Mouse (Mus musculus): ENCODE results near the gene Gm11214. TPM values are rescaled to one million over a fixed set of nuclear protein-coding genes. Genes with fewer than 3 reads are reported as not detected.

Gm11214 gene
- polyA plus RNA-seq, 1 experiment: not detected

DNA sequence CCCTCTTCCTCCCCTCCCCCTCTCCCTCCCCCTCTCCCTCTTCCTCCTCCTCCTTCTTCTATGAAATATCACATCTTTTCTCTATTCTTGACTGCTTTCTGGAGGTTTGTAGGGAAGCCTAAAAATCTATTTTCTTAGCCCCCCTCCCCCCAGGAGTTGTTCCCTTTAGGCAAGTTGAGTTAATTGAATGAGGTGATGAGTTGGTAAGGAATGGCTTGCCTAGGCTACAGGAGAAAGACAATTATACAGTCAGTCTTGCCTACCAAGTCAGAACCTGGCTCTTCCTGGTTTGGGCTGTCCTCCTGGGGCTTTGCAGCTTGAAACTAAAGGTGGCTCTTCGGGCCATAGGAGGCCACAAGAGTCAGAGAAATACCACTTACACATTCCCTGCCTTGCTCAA, 3.4 kb downstream of the Gm11214 start:
- no peak overlapping the region for H3K4me3 ChIP-seq (ENCODE audit: low read depth, low read length)
- H3K4me1 ChIP-seq (ENCODE audit: control insufficient read depth, insufficient read depth, low read length): no peaks in the 10 kb centered on the region
- no peak for TF ChIP-seq CTCF (IDR thresholded peaks at IDR 0.05; ENCODE audit: low read depth, low read length)
- TF ChIP-seq EP300 (IDR thresholded peaks at IDR 0.05; ENCODE audit: insufficient read depth, low read depth, low read length): no peak
- no peak for TF ChIP-seq POLR2A (IDR thresholded peaks at IDR 0.05; ENCODE audit: insufficient read depth, low read length)
- H3K27ac ChIP-seq (ENCODE audit: insufficient read depth, low read length): no peak overlapping the region
- H3K9ac ChIP-seq (ENCODE audit: low read depth, poor library complexity, severe bottlenecking): no peak overlapping the region
- H3K27me3 ChIP-seq (ENCODE audit: control insufficient read depth, insufficient read depth, low read length, poor library complexity, severe bottlenecking): no peaks in the 10 kb centered on the region
- no peaks in the 10 kb centered on the region for H3K9me3 ChIP-seq (replicated peaks; ENCODE audit: control insufficient read depth, insufficient read depth, low read length, poor library complexity, severe bottlenecking)
- H3K36me3 ChIP-seq (ENCODE audit: control insufficient read depth, insufficient read depth, low read length, poor library complexity, severe bottlenecking): no peaks in the 10 kb centered on the region

DNA sequence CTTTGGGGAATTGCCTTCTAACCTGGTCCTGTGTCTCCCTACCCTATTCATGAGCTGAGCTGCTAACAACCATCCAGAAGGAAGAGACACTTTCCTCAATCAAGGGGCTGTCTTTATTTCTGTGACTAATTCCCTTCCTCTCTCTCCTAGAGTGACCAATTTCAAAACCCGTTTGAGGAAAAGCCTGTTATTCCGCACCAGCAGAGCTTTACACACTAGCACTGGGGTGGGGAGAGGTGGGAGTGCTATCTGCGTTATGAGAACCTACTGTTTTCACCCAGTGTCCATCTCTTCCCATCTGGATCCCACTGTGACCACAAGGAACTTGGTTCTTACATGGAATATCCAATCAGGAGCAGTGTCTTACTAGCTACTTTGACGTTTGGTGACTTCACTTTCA, 4.1 kb downstream of the Gm11214 start:
- no peaks in the 10 kb centered on the region for H3K27me3 ChIP-seq (ENCODE audit: control insufficient read depth, insufficient read depth, low read length, poor library complexity, severe bottlenecking)
- H3K9me3 ChIP-seq (replicated peaks; ENCODE audit: control insufficient read depth, insufficient read depth, low read length, poor library complexity, severe bottlenecking): no peaks in the 10 kb centered on the region
- TF ChIP-seq CTCF (IDR thresholded peaks at IDR 0.05; ENCODE audit: low read depth, low read length) (no peak), EP300 (IDR thresholded peaks at IDR 0.05; ENCODE audit: insufficient read depth, low read depth, low read length) (no peak), POLR2A (IDR thresholded peaks at IDR 0.05; ENCODE audit: insufficient read depth, low read length) (no peak)

DNA sequence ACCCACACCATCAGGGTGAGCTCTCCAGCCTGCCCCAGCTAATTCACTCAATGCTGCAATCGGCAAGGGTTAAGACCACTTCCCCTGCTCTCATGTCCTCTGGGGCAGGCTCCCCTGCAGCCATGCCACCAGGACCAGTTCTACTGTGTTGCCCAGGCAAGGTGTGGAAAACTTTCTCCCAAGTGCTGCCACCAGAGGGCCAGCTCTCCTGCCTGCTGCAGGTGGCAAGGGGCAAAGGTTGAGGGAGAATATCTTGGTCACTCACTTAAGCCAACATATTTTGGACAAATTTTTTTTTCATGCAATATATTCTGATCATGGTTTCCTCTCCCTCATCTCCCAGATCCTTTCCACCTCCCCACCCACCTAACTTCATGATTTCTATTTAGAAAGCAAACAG, 8.8 kb downstream of the Gm11214 start:
- no peak overlapping the region for H3K9ac ChIP-seq (ENCODE audit: low read depth, poor library complexity, severe bottlenecking)
- no peak overlapping the region for H3K27ac ChIP-seq (ENCODE audit: insufficient read depth, low read length)
- no peaks in the 10 kb centered on the region for H3K27me3 ChIP-seq (ENCODE audit: control insufficient read depth, insufficient read depth, low read length, poor library complexity, severe bottlenecking)
- H3K4me3 ChIP-seq (ENCODE audit: low read depth, low read length): no peak overlapping the region
- H3K9me3 ChIP-seq (replicated peaks; ENCODE audit: control insufficient read depth, insufficient read depth, low read length, poor library complexity, severe bottlenecking): peaks cover 4% of the 10 kb centered on the region; the same call in 1 of the 2 replicates
- no peaks in the 10 kb centered on the region for H3K4me1 ChIP-seq (ENCODE audit: control insufficient read depth, insufficient read depth, low read length)
- TF ChIP-seq POLR2A (IDR thresholded peaks at IDR 0.05; ENCODE audit: insufficient read depth, low read length) (no peak), CTCF (IDR thresholded peaks at IDR 0.05; ENCODE audit: low read depth, low read length) (no peak), EP300 (IDR thresholded peaks at IDR 0.05; ENCODE audit: insufficient read depth, low read depth, low read length) (no peak)
- no peaks in the 10 kb centered on the region for H3K36me3 ChIP-seq (ENCODE audit: control insufficient read depth, insufficient read depth, low read length, poor library complexity, severe bottlenecking)

More for the DNA sequence above, 4.1 kb downstream of the Gm11214 start:
- Histone ChIP-seq H3K4me3 (ENCODE audit: low read depth, low read length) (no peak overlapping the region), H3K9ac (ENCODE audit: low read depth, poor library complexity, severe bottlenecking) (no peak overlapping the region), H3K36me3 (ENCODE audit: control insufficient read depth, insufficient read depth, low read length, poor library complexity, severe bottlenecking) (no peaks in the 10 kb centered on the region), H3K4me1 (ENCODE audit: control insufficient read depth, insufficient read depth, low read length) (no peaks in the 10 kb centered on the region), H3K27ac (ENCODE audit: insufficient read depth, low read length) (no peak overlapping the region)

DNA sequence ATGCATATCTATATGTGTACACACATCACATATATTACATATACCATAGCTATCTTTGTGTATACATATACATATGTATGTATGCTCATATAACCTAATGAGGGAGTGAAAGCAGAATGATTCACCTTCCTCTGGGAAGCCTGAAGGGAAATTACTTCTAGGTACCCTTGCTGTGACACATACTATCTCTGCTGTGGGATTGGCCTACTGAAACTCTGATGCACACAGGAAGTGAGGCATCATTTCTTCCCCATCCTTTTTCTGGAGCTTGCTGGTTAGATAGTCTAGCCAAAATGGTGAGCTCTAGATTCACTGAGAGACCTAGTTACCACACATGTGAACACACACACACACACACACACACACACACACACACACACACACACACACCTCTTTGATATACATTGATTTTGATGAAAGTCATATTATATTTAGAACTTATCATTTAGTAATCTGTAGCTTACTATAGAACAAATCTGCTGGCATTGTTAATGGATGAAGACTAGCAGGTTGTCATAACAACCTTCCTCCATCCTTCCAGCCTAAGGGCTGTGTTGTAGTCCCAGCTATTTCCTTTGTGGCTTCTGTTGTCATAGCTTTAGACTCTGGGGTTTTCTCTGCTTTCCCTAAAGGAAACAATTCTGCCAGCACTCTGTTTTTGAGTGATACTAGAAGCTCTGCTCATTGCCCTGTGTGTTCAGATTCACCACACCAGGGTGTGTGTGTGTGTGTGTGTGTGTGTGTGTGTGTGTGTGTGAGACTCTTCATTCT, 19.0 kb downstream of the Gm11214 start:
- H3K9me3 ChIP-seq (replicated peaks; ENCODE audit: control insufficient read depth, insufficient read depth, low read length, poor library complexity, severe bottlenecking): no peaks in the 10 kb centered on the region
- H3K27me3 ChIP-seq (ENCODE audit: control insufficient read depth, insufficient read depth, low read length, poor library complexity, severe bottlenecking): no peaks in the 10 kb centered on the region; the same call in 1 of the 2 replicates
- no peak overlapping the region for H3K4me3 ChIP-seq (ENCODE audit: low read depth, low read length)
- no peaks in the 10 kb centered on the region for H3K4me1 ChIP-seq (ENCODE audit: control insufficient read depth, insufficient read depth, low read length)
- no peaks in the 10 kb centered on the region for H3K36me3 ChIP-seq (ENCODE audit: control insufficient read depth, insufficient read depth, low read length, poor library complexity, severe bottlenecking)
- H3K27ac ChIP-seq (ENCODE audit: insufficient read depth, low read length): no peak overlapping the region
- no peak overlapping the region for H3K9ac ChIP-seq (ENCODE audit: low read depth, poor library complexity, severe bottlenecking)
- TF ChIP-seq POLR2A (IDR thresholded peaks at IDR 0.05; ENCODE audit: insufficient read depth, low read length) (no peak), EP300 (IDR thresholded peaks at IDR 0.05; ENCODE audit: insufficient read depth, low read depth, low read length) (no peak), CTCF (IDR thresholded peaks at IDR 0.05; ENCODE audit: low read depth, low read length) (no peak)

DNA sequence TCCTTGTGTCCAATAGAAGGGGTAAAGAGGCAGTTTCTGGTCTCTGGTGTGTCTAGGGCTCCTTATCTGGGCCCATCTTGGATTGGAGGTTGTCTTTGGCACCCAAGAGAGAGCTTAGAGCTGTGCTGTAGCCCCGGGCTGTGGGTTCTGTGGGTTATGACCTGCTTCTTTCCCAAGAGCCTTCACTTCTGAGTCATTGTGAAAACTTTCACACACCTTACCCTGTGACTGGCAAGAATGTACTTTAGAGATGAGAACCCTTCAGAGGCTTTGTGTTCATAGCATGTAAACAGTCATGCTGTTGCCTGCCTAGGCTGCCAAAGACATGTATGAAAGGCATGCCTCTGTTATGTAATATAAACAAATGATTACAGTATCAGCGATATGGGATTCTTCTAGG, 23.3 kb downstream of the Gm11214 start:
- Histone ChIP-seq H3K9me3 (replicated peaks; ENCODE audit: control insufficient read depth, insufficient read depth, low read length, poor library complexity, severe bottlenecking) (no peaks in the 10 kb centered on the region), H3K27ac (ENCODE audit: insufficient read depth, low read length) (no peak overlapping the region), H3K36me3 (ENCODE audit: control insufficient read depth, insufficient read depth, low read length, poor library complexity, severe bottlenecking) (no peaks in the 10 kb centered on the region), H3K4me3 (ENCODE audit: low read depth, low read length) (no peak overlapping the region), H3K27me3 (ENCODE audit: control insufficient read depth, insufficient read depth, low read length, poor library complexity, severe bottlenecking) (no peaks in the 10 kb centered on the region; the same call in 1 of the 2 replicates), H3K9ac (ENCODE audit: low read depth, poor library complexity, severe bottlenecking) (no peak overlapping the region), H3K4me1 (ENCODE audit: control insufficient read depth, insufficient read depth, low read length) (no peaks in the 10 kb centered on the region)
- TF ChIP-seq CTCF (IDR thresholded peaks at IDR 0.05; ENCODE audit: low read depth, low read length) (no peak), EP300 (IDR thresholded peaks at IDR 0.05; ENCODE audit: insufficient read depth, low read depth, low read length) (no peak), POLR2A (IDR thresholded peaks at IDR 0.05; ENCODE audit: insufficient read depth, low read length) (no peak)

DNA sequence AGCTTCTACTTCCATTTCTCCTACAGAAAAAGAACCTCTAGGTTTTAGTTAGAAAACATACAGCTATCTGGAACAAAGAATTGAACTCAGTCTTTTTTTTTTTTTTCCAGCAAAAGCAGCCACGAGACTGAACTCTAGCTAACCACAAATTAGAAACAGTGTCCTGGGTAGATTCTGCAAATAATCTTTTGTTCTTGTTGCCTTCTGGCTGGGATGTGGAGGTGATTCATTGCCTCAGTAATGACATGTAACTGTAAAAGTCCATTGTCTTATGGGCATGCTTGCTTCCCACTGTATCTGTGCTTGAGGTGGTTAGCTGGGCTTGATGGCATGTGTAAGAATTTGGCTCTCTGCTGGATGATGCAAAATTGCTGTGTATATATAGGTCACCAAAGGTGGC, 24.6 kb downstream of the Gm11214 start:
- no peak for TF ChIP-seq CTCF (IDR thresholded peaks at IDR 0.05; ENCODE audit: low read depth, low read length)
- no peak for TF ChIP-seq POLR2A (IDR thresholded peaks at IDR 0.05; ENCODE audit: insufficient read depth, low read length)
- no peak for TF ChIP-seq EP300 (IDR thresholded peaks at IDR 0.05; ENCODE audit: insufficient read depth, low read depth, low read length)
- H3K4me3 ChIP-seq (ENCODE audit: low read depth, low read length): no peak overlapping the region
- no peaks in the 10 kb centered on the region for H3K9me3 ChIP-seq (replicated peaks; ENCODE audit: control insufficient read depth, insufficient read depth, low read length, poor library complexity, severe bottlenecking)
- no peak overlapping the region for H3K27ac ChIP-seq (ENCODE audit: insufficient read depth, low read length)
- no peaks in the 10 kb centered on the region; the same call in 1 of the 2 replicates for H3K27me3 ChIP-seq (ENCODE audit: control insufficient read depth, insufficient read depth, low read length, poor library complexity, severe bottlenecking)
- no peak overlapping the region for H3K9ac ChIP-seq (ENCODE audit: low read depth, poor library complexity, severe bottlenecking)
- no peaks in the 10 kb centered on the region for H3K36me3 ChIP-seq (ENCODE audit: control insufficient read depth, insufficient read depth, low read length, poor library complexity, severe bottlenecking)
- H3K4me1 ChIP-seq (ENCODE audit: control insufficient read depth, insufficient read depth, low read length): no peaks in the 10 kb centered on the region
